ENCODE assay signal across 27 mouse cellular contexts in the genomic region with DNA sequence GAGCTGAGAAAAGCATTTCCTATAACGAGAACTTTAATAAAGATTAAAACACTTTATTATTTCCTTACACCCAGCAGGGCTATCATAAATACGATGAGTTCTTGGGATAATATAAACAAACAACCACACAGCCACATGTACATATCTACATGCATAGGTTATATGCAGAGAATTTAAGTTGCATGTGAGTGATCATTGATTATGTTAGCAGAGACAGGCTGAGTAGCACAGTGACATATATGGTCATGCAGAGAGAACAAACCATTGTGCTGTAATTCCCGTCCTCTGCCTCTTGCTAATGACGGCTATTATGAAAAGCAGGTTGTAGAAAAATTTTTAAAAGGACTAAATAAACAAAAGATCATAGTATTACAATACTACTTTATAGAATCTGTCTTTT. TPM values are rescaled to one million over a fixed set of nuclear protein-coding genes. Genes with fewer than 3 reads are reported as not detected.
DNase-seq lines count a peak whose midpoint lies in the region; ATAC-seq and TF ChIP-seq lines count a peak whose summit lies in the region.
"Had no signal": no experiment of that assay in that cellular context is flagged by ENCODE, and none has a peak within 500 bp of the region (broad histone marks: within the 10 kb centered on the region; RNA-seq: fewer than 3 reads in every experiment).

No protein-coding gene starts in this region.

- ATAC-seq in hindbrain, embryonic 11.5 days (ENCODE audit: low FRiP score) = peak; percentile 57
- ATAC-seq in hindbrain, postnatal 0 days = no peak
- peak; percentile 62 for ATAC-seq in midbrain, embryonic 15.5 days (replicated peaks)
- no peak; the same call in 1 of the 2 replicates for ATAC-seq in midbrain, postnatal 0 days (ENCODE audit: low FRiP score)
- ATAC-seq in hindbrain, embryonic 15.5 days (ENCODE audit: low FRiP score, low read depth) = peak; percentile 62
- peak; percentile 74 for ATAC-seq in neural tube, embryonic 15.5 days (ENCODE audit: low FRiP score)
- ATAC-seq: activated CD4-positive, CD25-positive, alpha-beta regulatory T cell, adult 4 months; liver, embryonic 12.5 days; liver, postnatal 0 days had no signal

- no peak overlapping the region for H3K9ac ChIP-seq in hindbrain, embryonic 11.5 days (ENCODE audit: low read depth, low read length)
- no peak overlapping the region for H3K9ac ChIP-seq in hindbrain, postnatal 0 days (replicated peaks; ENCODE audit: low read length)
- H3K9ac ChIP-seq in midbrain, embryonic 15.5 days = no peak overlapping the region
- H3K9ac ChIP-seq in midbrain, postnatal 0 days (replicated peaks; ENCODE audit: low read length, poor library complexity, severe bottlenecking) = no peak overlapping the region
- H3K9ac ChIP-seq in hindbrain, embryonic 15.5 days = no peak overlapping the region
- H3K9ac ChIP-seq in neural tube, embryonic 15.5 days (replicated peaks) = no peak overlapping the region
- H3K9ac ChIP-seq: heart, embryonic 15.5 days; limb, embryonic 13.5 days; liver, embryonic 12.5 days; liver, postnatal 0 days had no signal

- H3K27me3 ChIP-seq in hindbrain, embryonic 11.5 days (ENCODE audit: control insufficient read depth, insufficient read depth, low read length) = no peaks in the 10 kb centered on the region
- no peaks in the 10 kb centered on the region for H3K27me3 ChIP-seq in hindbrain, postnatal 0 days (ENCODE audit: insufficient read depth, low read length)
- no peaks in the 10 kb centered on the region for H3K27me3 ChIP-seq in midbrain, embryonic 15.5 days (replicated peaks)
- H3K27me3 ChIP-seq in midbrain, postnatal 0 days (ENCODE audit: insufficient read depth, low read length) = no peaks in the 10 kb centered on the region
- no peaks in the 10 kb centered on the region for H3K27me3 ChIP-seq in hindbrain, embryonic 15.5 days
- no peaks in the 10 kb centered on the region for H3K27me3 ChIP-seq in neural tube, embryonic 15.5 days (replicated peaks)
- H3K27me3 ChIP-seq: heart, embryonic 15.5 days; limb, embryonic 13.5 days; liver, embryonic 12.5 days had no signal

- no peak overlapping the region for H3K4me2 ChIP-seq in hindbrain, embryonic 11.5 days (replicated peaks; ENCODE audit: low read depth, low read length)
- no peak overlapping the region for H3K4me2 ChIP-seq in hindbrain, postnatal 0 days (ENCODE audit: low read depth, low read length)
- H3K4me2 ChIP-seq in midbrain, embryonic 15.5 days = no peak overlapping the region
- no peak overlapping the region for H3K4me2 ChIP-seq in midbrain, postnatal 0 days (ENCODE audit: low read depth, low read length, poor library complexity, severe bottlenecking)
- H3K4me2 ChIP-seq in hindbrain, embryonic 15.5 days = no peak overlapping the region
- no peak overlapping the region for H3K4me2 ChIP-seq in neural tube, embryonic 15.5 days
- H3K4me2 ChIP-seq: heart, embryonic 15.5 days; limb, embryonic 13.5 days; liver, embryonic 12.5 days had no signal

- H3K27ac ChIP-seq in hindbrain, embryonic 11.5 days (ENCODE audit: low read depth, low read length) = no peak overlapping the region
- no peak overlapping the region for H3K27ac ChIP-seq in hindbrain, postnatal 0 days
- peak overlapping the region; percentile 13; the same call in 1 of the 2 replicates for H3K27ac ChIP-seq in midbrain, embryonic 15.5 days
- no peak overlapping the region for H3K27ac ChIP-seq in midbrain, postnatal 0 days (ENCODE audit: low read depth, low read length)
- no peak overlapping the region; the same call in 1 of the 2 replicates for H3K27ac ChIP-seq in hindbrain, embryonic 15.5 days (replicated peaks)
- no peak overlapping the region for H3K27ac ChIP-seq in neural tube, embryonic 15.5 days (replicated peaks)
- H3K27ac ChIP-seq: heart, embryonic 15.5 days; left cerebral cortex, adult 2 months; limb, embryonic 13.5 days; liver, embryonic 12.5 days had no signal

- TF ChIP-seq CTCF in hindbrain, postnatal 0 days (IDR thresholded peaks at IDR 0.05; ENCODE audit: low read depth) = no peak
- TF ChIP-seq CTCF in midbrain, postnatal 0 days (IDR thresholded peaks at IDR 0.05) = no peak

- no peaks in the 10 kb centered on the region for H3K4me1 ChIP-seq in hindbrain, embryonic 11.5 days (replicated peaks; ENCODE audit: control insufficient read depth, insufficient read depth, low read length)
- H3K4me1 ChIP-seq in hindbrain, postnatal 0 days (ENCODE audit: insufficient read depth, low read length) = no peaks in the 10 kb centered on the region
- H3K4me1 ChIP-seq in midbrain, embryonic 15.5 days = peaks cover 6% of the 10 kb centered on the region; the same call in 1 of the 2 replicates
- no peaks in the 10 kb centered on the region for H3K4me1 ChIP-seq in midbrain, postnatal 0 days (ENCODE audit: insufficient read depth, low read length)
- 0 out of 2 replicates have a peak, but pooled peaks cover 5% of the 10 kb centered on the region for H3K4me1 ChIP-seq in hindbrain, embryonic 15.5 days (replicated peaks)
- peaks cover 11% of the 10 kb centered on the region for H3K4me1 ChIP-seq in neural tube, embryonic 15.5 days
- H3K4me1 ChIP-seq: limb, embryonic 13.5 days; liver, embryonic 12.5 days had no signal

- intact Hi-C loops in left cerebral cortex, postnatal 4 days (cut with DNase I) = no loop called here

- DNase-seq in hindbrain, embryonic 11.5 days (ENCODE audit: low spot score) = no peak
- DNase-seq in hindbrain, postnatal 0 days (ENCODE audit: low spot score) = no peak
- DNase-seq in midbrain, postnatal 0 days (ENCODE audit: low spot score) = no peak
- no peak for DNase-seq in left cerebral cortex, postnatal 4 days
- DNase-seq: adrenal gland, adult 2 months; adrenal gland, postnatal 36 days; B cell, adult 2 months; cerebellum, adult 2 months; cerebellum, postnatal 14 days; gastrocnemius, postnatal 14 days; kidney, adult 11 months; kidney, postnatal 14 days; liver, postnatal 0 days; lung, postnatal 36 days; right cerebral cortex, adult 18-20 months; right cerebral cortex, postnatal 4 days; thymus, adult 2 months; thymus, postnatal 36 days had no signal

- no peaks in the 10 kb centered on the region for H3K36me3 ChIP-seq in hindbrain, embryonic 11.5 days (ENCODE audit: control insufficient read depth, insufficient read depth, low read length)
- no peaks in the 10 kb centered on the region for H3K36me3 ChIP-seq in hindbrain, postnatal 0 days (ENCODE audit: insufficient read depth, low read length)
- H3K36me3 ChIP-seq in midbrain, embryonic 15.5 days (replicated peaks) = no peaks in the 10 kb centered on the region
- no peaks in the 10 kb centered on the region for H3K36me3 ChIP-seq in midbrain, postnatal 0 days (ENCODE audit: insufficient read depth, low read length)
- H3K36me3 ChIP-seq in hindbrain, embryonic 15.5 days = no peaks in the 10 kb centered on the region
- no peaks in the 10 kb centered on the region for H3K36me3 ChIP-seq in neural tube, embryonic 15.5 days
- H3K36me3 ChIP-seq: heart, embryonic 15.5 days; limb, embryonic 13.5 days; liver, embryonic 12.5 days had no signal

- H3K4me3 ChIP-seq in hindbrain, embryonic 11.5 days (ENCODE audit: low read depth, low read length) = no peak overlapping the region
- no peak overlapping the region for H3K4me3 ChIP-seq in hindbrain, postnatal 0 days (ENCODE audit: low read length)
- no peak overlapping the region for H3K4me3 ChIP-seq in midbrain, embryonic 15.5 days
- no peak overlapping the region for H3K4me3 ChIP-seq in midbrain, postnatal 0 days (ENCODE audit: low read depth, low read length)
- H3K4me3 ChIP-seq in hindbrain, embryonic 15.5 days = no peak overlapping the region
- no peak overlapping the region for H3K4me3 ChIP-seq in neural tube, embryonic 15.5 days (replicated peaks)
- H3K4me3 ChIP-seq: erythroblast, embryonic 14.5 days; heart, embryonic 15.5 days; left cerebral cortex, adult 2 months; limb, embryonic 13.5 days; liver, embryonic 12.5 days had no signal

- WGBS in hindbrain, embryonic 11.5 days = 63% methylated on average over 4 of the region's 4 CpGs
- WGBS in hindbrain, postnatal 0 days = 36% methylated on average over 4 of the region's 4 CpGs
- WGBS in midbrain, embryonic 15.5 days = 51% methylated on average over 4 of the region's 4 CpGs
- whole genome bisulfite sequencing in midbrain, postnatal 0 days = 55% methylated on average over 4 of the region's 4 CpGs
- 36% methylated on average over 4 of the region's 4 CpGs for WGBS in hindbrain, embryonic 15.5 days
- WGBS in neural tube, embryonic 15.5 days = 26% methylated on average over 4 of the region's 4 CpGs

- H3K9me3 ChIP-seq in hindbrain, embryonic 11.5 days (ENCODE audit: control insufficient read depth, low read length) = no peaks in the 10 kb centered on the region
- no peaks in the 10 kb centered on the region for H3K9me3 ChIP-seq in hindbrain, postnatal 0 days (ENCODE audit: low read length)
- H3K9me3 ChIP-seq in midbrain, embryonic 15.5 days = no peaks in the 10 kb centered on the region
- H3K9me3 ChIP-seq in midbrain, postnatal 0 days (ENCODE audit: low read length) = no peaks in the 10 kb centered on the region
- no peaks in the 10 kb centered on the region for H3K9me3 ChIP-seq in hindbrain, embryonic 15.5 days
- no peaks in the 10 kb centered on the region for H3K9me3 ChIP-seq in neural tube, embryonic 15.5 days (replicated peaks)
- H3K9me3 ChIP-seq: heart, embryonic 15.5 days; limb, embryonic 13.5 days; liver, embryonic 12.5 days had no signal

RNA-seq across cellular contexts. Expression of gene Cacnb2, which starts 53.8 kb away (rescaled TPM):
- polyA plus RNA-seq in hindbrain, embryonic 11.5 days (2014; fragmentation: Nextera tagmentation; extraction: Ambion mirVana) = 1.4 and 2.8 TPM in 2 replicates
- total RNA-seq in hindbrain, postnatal 0 days (2014; rRNA removed) = 21.7 and 28.1 TPM in 2 replicates
- 8.1 and 9.1 TPM in 2 replicates for polyA plus RNA-seq in hindbrain, postnatal 0 days (2015; fragmentation: Nextera tagmentation; extraction: Ambion mirVana)
- 8.2 and 8.6 TPM in 2 replicates for polyA plus RNA-seq in midbrain, embryonic 15.5 days (2015; fragmentation: Nextera tagmentation; extraction: Ambion mirVana)
- 28.7 and 37.5 TPM in 2 replicates for total RNA-seq in midbrain, postnatal 0 days (2014; rRNA removed)
- polyA plus RNA-seq in midbrain, postnatal 0 days (2015; fragmentation: Nextera tagmentation; extraction: Ambion mirVana) = 8.1 and 10.9 TPM in 2 replicates
- polyA plus RNA-seq in hindbrain, embryonic 15.5 days (2015; fragmentation: Nextera tagmentation; extraction: Ambion mirVana) = 7.5 and 8.2 TPM in 2 replicates
- 6.0 and 6.9 TPM in 2 replicates for polyA plus RNA-seq in neural tube, embryonic 15.5 days (2015; fragmentation: Nextera tagmentation; extraction: Ambion mirVana)
- 10 to 100 TPM; 16.5 to 25.0 TPM for total RNA-seq in left cerebral cortex, postnatal 4 days (2021)
- polyA plus RNA-seq: erythroblast, embryonic 14.5 days had no signal

Comparison
In these comparisons a context has a peak if more than half of its experiments do, and no peak if none do; other contexts are left out.
1. ATAC-seq: peak in hindbrain, embryonic 11.5 days (single experiment), midbrain, embryonic 15.5 days (single experiment), hindbrain, embryonic 15.5 days (single experiment) and neural tube, embryonic 15.5 days (single experiment); none in hindbrain, postnatal 0 days (single experiment) and midbrain, postnatal 0 days (single experiment).